ENCODE assay signal across 14 mouse cellular contexts in genomic region chr9:86810696-86811232, GRCm38 (mm10).
DNase-seq lines count a peak whose midpoint lies in the region; ATAC-seq and TF ChIP-seq lines count a peak whose summit lies in the region.
"Had no signal": no experiment of that assay in that cellular context is flagged by ENCODE, and none has a peak within 500 bp of the region (broad histone marks: within the 10 kb centered on the region; RNA-seq: fewer than 3 reads in every experiment).

No protein-coding gene starts in this region.

- intact Hi-C loops in gastrocnemius, adult 2 months (cut with DNase I): no loop called here
- intact Hi-C loops in gastrocnemius, postnatal 14 days (cut with DNase I; ENCODE audit: low total_unique reads): no loop called here

- no peaks in the 10 kb centered on the region for H3K4me1 ChIP-seq in midbrain, embryonic 14.5 days (ENCODE audit: control insufficient read depth, insufficient read depth, low read length)
- peaks cover 5% of the 10 kb centered on the region; the same call in 1 of the 2 replicates for H3K4me1 ChIP-seq in midbrain, embryonic 11.5 days (ENCODE audit: control insufficient read depth, insufficient read depth, low read length)
- H3K4me1 ChIP-seq in stomach, postnatal 0 days (replicated peaks; ENCODE audit: control insufficient read depth, insufficient read depth): no peaks in the 10 kb centered on the region

- no peaks in the 10 kb centered on the region for H3K27me3 ChIP-seq in midbrain, embryonic 14.5 days (ENCODE audit: control insufficient read depth, insufficient read depth, low read length)
- H3K27me3 ChIP-seq in midbrain, embryonic 11.5 days (ENCODE audit: control insufficient read depth, insufficient read depth, low read length): no peaks in the 10 kb centered on the region
- no peaks in the 10 kb centered on the region for H3K27me3 ChIP-seq in stomach, postnatal 0 days (ENCODE audit: control insufficient read depth, insufficient read depth, low read length)

- H3K9ac ChIP-seq in midbrain, embryonic 14.5 days (replicated peaks; ENCODE audit: low read length): no peak overlapping the region
- no peak overlapping the region for H3K9ac ChIP-seq in midbrain, embryonic 11.5 days (ENCODE audit: low read length)
- no peak overlapping the region for H3K9ac ChIP-seq in stomach, postnatal 0 days (ENCODE audit: low read length)

- 35% methylated on average over 5 of the region's 5 CpGs for WGBS in midbrain, embryonic 14.5 days
- 39% methylated on average over 5 of the region's 5 CpGs for WGBS in midbrain, embryonic 11.5 days
- WGBS in stomach, postnatal 0 days: 45% methylated on average over 5 of the region's 5 CpGs

- H3K9me3 ChIP-seq in midbrain, embryonic 14.5 days (ENCODE audit: control insufficient read depth, low read length): no peaks in the 10 kb centered on the region
- H3K9me3 ChIP-seq in midbrain, embryonic 11.5 days (ENCODE audit: control insufficient read depth, low read length): no peaks in the 10 kb centered on the region
- H3K9me3 ChIP-seq in stomach, postnatal 0 days (ENCODE audit: control insufficient read depth, low read length): no peaks in the 10 kb centered on the region

- H3K4me3 ChIP-seq in gastrocnemius, adult 2 months: no peak overlapping the region
- H3K4me3 ChIP-seq in midbrain, embryonic 14.5 days (replicated peaks; ENCODE audit: low read depth, low read length): no peak overlapping the region
- H3K4me3 ChIP-seq in midbrain, embryonic 11.5 days (ENCODE audit: low read depth, low read length): no peak overlapping the region
- H3K4me3 ChIP-seq in stomach, postnatal 0 days (ENCODE audit: low read depth, low read length): no peak overlapping the region
- H3K4me3 ChIP-seq: erythroblast, embryonic 14.5 days had no signal

- ATAC-seq in midbrain, embryonic 14.5 days (ENCODE audit: low FRiP score, low TSS enrichment): no peak; the same call in 1 of the 2 replicates
- ATAC-seq in midbrain, embryonic 11.5 days (ENCODE audit: low FRiP score): no peak
- ATAC-seq in stomach, postnatal 0 days (ENCODE audit: low FRiP score, low TSS enrichment): no peak

- TF ChIP-seq CTCF in gastrocnemius, adult 2 months (IDR thresholded peaks at IDR 0.05): peak; percentile 19; the same call in 1 of the 2 replicates
- TF ChIP-seq CTCF in brain, embryonic 14.5 days (IDR thresholded peaks at IDR 0.05; ENCODE audit: borderline replicate concordance, extremely low read depth, insufficient read depth, insufficient read length): no peak
- peak; percentile 63 for TF ChIP-seq CTCF in stomach, postnatal 0 days (IDR thresholded peaks at IDR 0.05; ENCODE audit: low read depth)

- no peak for TF ChIP-seq POLR2A in brain, embryonic 14.5 days (IDR thresholded peaks at IDR 0.05; ENCODE audit: borderline replicate concordance, extremely low read depth, insufficient read depth, insufficient read length, poor library complexity, severe bottlenecking)

- peaks cover 23% of the 10 kb centered on the region for H3K36me3 ChIP-seq in midbrain, embryonic 14.5 days (ENCODE audit: control insufficient read depth, insufficient read depth, low read length)
- no peaks in the 10 kb centered on the region for H3K36me3 ChIP-seq in midbrain, embryonic 11.5 days (ENCODE audit: control insufficient read depth, insufficient read depth, low read length)
- H3K36me3 ChIP-seq in stomach, postnatal 0 days (ENCODE audit: control insufficient read depth, insufficient read depth, low read length): no peaks in the 10 kb centered on the region

- TF ChIP-seq EP300 in stomach, postnatal 0 days (optimal IDR thresholded peaks at IDR 0.05): no peak

- H3K27ac ChIP-seq in gastrocnemius, adult 2 months: no peak overlapping the region
- no peak overlapping the region for H3K27ac ChIP-seq in midbrain, embryonic 14.5 days (replicated peaks; ENCODE audit: low read depth, low read length)
- H3K27ac ChIP-seq in midbrain, embryonic 11.5 days (ENCODE audit: low read depth, low read length): no peak overlapping the region
- no peak overlapping the region for H3K27ac ChIP-seq in stomach, postnatal 0 days (replicated peaks)

- DNase-seq in gastrocnemius, adult 2 months: no peak
- no peak for DNase-seq in gastrocnemius, postnatal 14 days
- DNase-seq in midbrain, embryonic 14.5 days: peak; percentile 59
- no peak for DNase-seq in midbrain, embryonic 11.5 days (ENCODE audit: low spot score, missing footprints)
- DNase-seq in brain, embryonic 14.5 days (ENCODE audit: low read depth): peak; percentile 66
- DNase-seq in stomach, postnatal 0 days (ENCODE audit: low spot score): no peak
- DNase-seq in heart, adult 11 months: no peak
- DNase-seq in lung, postnatal 25 days (ENCODE audit: low spot score): no peak
- DNase-seq: adrenal gland, adult 2 months; cerebellum, adult 11-12 months; kidney, postnatal 4 days; left cerebral cortex, postnatal 4 days; lung, postnatal 36 days had no signal

- no peak overlapping the region for H3K4me2 ChIP-seq in midbrain, embryonic 14.5 days (ENCODE audit: low read length)
- no peak overlapping the region for H3K4me2 ChIP-seq in midbrain, embryonic 11.5 days
- no peak overlapping the region for H3K4me2 ChIP-seq in stomach, postnatal 0 days (replicated peaks; ENCODE audit: low read depth)

Comparison
In these comparisons a context has a peak if more than half of its experiments do, and no peak if none do; other contexts are left out.
1. DNase-seq: peak in midbrain, embryonic 14.5 days (single experiment) and brain, embryonic 14.5 days (single experiment); none in gastrocnemius, adult 2 months (single experiment), gastrocnemius, postnatal 14 days (single experiment), midbrain, embryonic 11.5 days (single experiment), stomach, postnatal 0 days (single experiment), heart, adult 11 months (single experiment) and lung, postnatal 25 days (single experiment).